Mouse (Mus musculus) E14TG2a.4 (cell line): Measurements from ENCODE around the gene B4gat1.
"Not testable (repeated sequence)": the region's sequence is repeated elsewhere in the genome, so short reads cannot be mapped to it uniquely, and the experiment has no call there.

Experiments
- H3K27me3 ChIP-seq: 2 replicates; pipeline ENCODE4 v1.6.1; 2014; ENCODE audit warnings: low read length, control low read depth; ENCODE audit not compliant: insufficient read depth
- H3K36me3 ChIP-seq: 2 replicates; pipeline ENCODE4 v1.6.1; 2014; ENCODE audit warnings: low read length, control low read depth; ENCODE audit not compliant: insufficient read depth
- H3K4me1 ChIP-seq: replicated peaks from 2 replicates; pipeline ENCODE4 v1.6.1; 2014; ENCODE audit warnings: low read depth, low read length, control low read depth
- H3K4me3 ChIP-seq: replicated peaks from 2 replicates; pipeline ENCODE4 v1.5.1; 2014; ENCODE audit warnings: mild to moderate bottlenecking, low read length
- H3K9me3 ChIP-seq: 2 replicates; pipeline ENCODE4 v1.6.1; 2014; ENCODE audit warnings: low read length, control low read depth
- CTCF ChIP-seq: conservative IDR thresholded peaks from 2 replicates; pipeline ENCODE4 v1.5.1; 2014; ENCODE audit warnings: low read length
- NANOG ChIP-seq: IDR thresholded peaks from 2 replicates; pipeline ENCODE4 v1.6.1; 2014; ENCODE audit warnings: borderline replicate concordance, low read length, mixed read lengths
- POU5F1 ChIP-seq: IDR thresholded peaks from 2 replicates; pipeline ENCODE4 v1.6.1; 2014; ENCODE audit warnings: low read length, borderline replicate concordance

Gene B4gat1

GRCm38 (mm10) chr19:4999445-5000140, 39.0 kb upstream of the B4gat1 start:
- H3K4me3 ChIP-seq = no peak overlapping the region
- peaks cover 43% of the 10 kb centered on the region for H3K4me1 ChIP-seq
- H3K27me3 ChIP-seq = peaks cover 66% of the 10 kb centered on the region
- H3K9me3 ChIP-seq = no peaks in the 10 kb centered on the region
- TF ChIP-seq CTCF (no peak), POU5F1 (no peak), NANOG (no peak)
- no peaks in the 10 kb centered on the region for H3K36me3 ChIP-seq

GRCm38 (mm10) chr19:5001666-5002406, 36.8 kb upstream of the B4gat1 start:
- H3K36me3 ChIP-seq = no peaks in the 10 kb centered on the region
- no peak for TF ChIP-seq NANOG
- peak; percentile 87 for TF ChIP-seq CTCF
- TF ChIP-seq POU5F1 = no peak
- no peaks in the 10 kb centered on the region for H3K9me3 ChIP-seq
- H3K4me3 ChIP-seq = peak overlapping the region; percentile 69
- peaks cover 42% of the 10 kb centered on the region for H3K4me1 ChIP-seq
- H3K27me3 ChIP-seq = peaks cover 47% of the 10 kb centered on the region

- peaks cover 25% of the 10 kb centered on the region for H3K4me1 ChIP-seq
- not testable (repeated sequence) for H3K4me3 ChIP-seq, H3K9me3 ChIP-seq, H3K36me3 ChIP-seq
- peaks cover 31% of the 10 kb centered on the region for H3K27me3 ChIP-seq
These were observed 35.0 kb upstream of the B4gat1 start for GRCm38 (mm10) chr19:5003644-5004043.

GRCm38 (mm10) chr19:5004925-5005324, 33.7 kb upstream of the B4gat1 start:
- H3K9me3 ChIP-seq = no peaks in the 10 kb centered on the region
- H3K4me3 ChIP-seq = no peak overlapping the region
- peaks cover 20% of the 10 kb centered on the region for H3K4me1 ChIP-seq
- H3K36me3 ChIP-seq = no peaks in the 10 kb centered on the region
- TF ChIP-seq NANOG (no peak), POU5F1 (no peak), CTCF (no peak)
- peaks cover 18% of the 10 kb centered on the region for H3K27me3 ChIP-seq

GRCm38 (mm10) chr19:5013138-5013537, 25.5 kb upstream of the B4gat1 start:
- Histone ChIP-seq H3K27me3 (no peaks in the 10 kb centered on the region), H3K4me1 (peaks cover 53% of the 10 kb centered on the region), H3K9me3 (no peaks in the 10 kb centered on the region), H3K4me3 (no peak overlapping the region), H3K36me3 (no peaks in the 10 kb centered on the region)
- TF ChIP-seq POU5F1 (no peak), NANOG (no peak), CTCF (no peak)

- H3K4me3 ChIP-seq = no peak overlapping the region
- peaks cover 65% of the 10 kb centered on the region for H3K4me1 ChIP-seq
- no peaks in the 10 kb centered on the region for H3K9me3 ChIP-seq
- H3K27me3 ChIP-seq = no peaks in the 10 kb centered on the region
- H3K36me3 ChIP-seq = no peaks in the 10 kb centered on the region
- TF ChIP-seq NANOG (no peak), CTCF (peak; percentile 76)
These were observed 23.6 kb upstream of the B4gat1 start for GRCm38 (mm10) chr19:5014961-5015398.

GRCm38 (mm10) chr19:5016221-5016742, 22.3 kb upstream of the B4gat1 start:
- Histone ChIP-seq H3K9me3 (no peaks in the 10 kb centered on the region), H3K4me1 (peaks cover 65% of the 10 kb centered on the region), H3K4me3 (peak overlapping the region; percentile 53), H3K27me3 (no peaks in the 10 kb centered on the region), H3K36me3 (no peaks in the 10 kb centered on the region)
- TF ChIP-seq CTCF (no peak), POU5F1 (no peak), NANOG (no peak)

GRCm38 (mm10) chr19:5016782-5017181, 21.8 kb upstream of the B4gat1 start:
- Histone ChIP-seq H3K9me3 (no peaks in the 10 kb centered on the region), H3K4me3 (peak overlapping the region; percentile 53), H3K4me1 (peaks cover 65% of the 10 kb centered on the region), H3K27me3 (no peaks in the 10 kb centered on the region), H3K36me3 (no peaks in the 10 kb centered on the region)
- TF ChIP-seq CTCF (peak; percentile 68), NANOG (no peak)
